Mouse (Mus musculus) MEL (cell line): ENCODE measurements around the gene Chst3.

Experiments used
- CTCF ChIP-seq, 3 experiments: IDR thresholded peaks in 2 of 3; conservative IDR thresholded peaks in 1 of 3; 2 replicates each; pipeline ENCODE4 v1.5.1; 2011 to 2012; ENCODE audit warnings: low read length in 3 of 3, low read depth in 2 of 3, mild to moderate bottlenecking in 2 of 3, improper control_type of control experiment in 1 of 3, inconsistent platforms in 1 of 3, mixed read lengths in 1 of 3, moderate library complexity in 1 of 3; ENCODE audit not compliant: control insufficient read depth in 1 of 3, insufficient read depth in 1 of 3, poor library complexity in 1 of 3, severe bottlenecking in 1 of 3
- E2F4 ChIP-seq: IDR thresholded peaks from 2 replicates; pipeline ENCODE4 v1.6.1; 2011; ENCODE audit warnings: low read depth, low read length, improper control_type of control experiment, borderline replicate concordance
- MAX ChIP-seq: IDR thresholded peaks from 2 replicates; pipeline ENCODE4 v1.6.1; 2011; ENCODE audit warnings: low read length, improper control_type of control experiment
- NELFE ChIP-seq: IDR thresholded peaks from 2 replicates; pipeline ENCODE4 v1.6.1; 2011; ENCODE audit warnings: low read depth, low read length, improper control_type of control experiment
- ZC3H11A ChIP-seq: IDR thresholded peaks from 2 replicates; pipeline ENCODE4 v1.6.1; 2012; ENCODE audit warnings: low read depth, mild to moderate bottlenecking, inconsistent platforms, low read length, improper control_type of control experiment

GRCm38 (mm10) chr10:60265252-60265651, 46.2 kb upstream of the Chst3 start:
- TF ChIP-seq MAX (no peak), NELFE (no peak), ZC3H11A (no peak), CTCF (IDR thresholded peaks at IDR 0.05 in 2 of 3, conservative IDR thresholded peaks at IDR 0.05 in 1 of 3; ENCODE audit: control insufficient read depth in 1 of 3, insufficient read depth in 1 of 3, low read depth in 2 of 3, low read length in 3 of 3, poor library complexity in 1 of 3, severe bottlenecking in 1 of 3) (no peak), E2F4 (no peak)
